Mouse (Mus musculus) hindbrain, embryonic 16.5 days (tissue): Measurements from ENCODE around the gene Arnt2. TPM values are rescaled to one million over a fixed set of nuclear protein-coding genes. Genes with fewer than 3 reads are reported as not detected.
A peak's percentile ranks its signal among the peaks of the same experiment; 100 is the strongest.

Experiments used
- ATAC-seq: fragments of 200-750 bp; cut with Nextera tagmentation; 2 replicates; pipeline ENCODE4 v1.8.0; 2017; ENCODE audit warnings: moderate TSS enrichment, moderate library complexity
- H3K27ac ChIP-seq: fragments of 300-500 bp; sonication (generic); 2 replicates; pipeline ENCODE4 v1.5.1; 2014; ENCODE audit warnings: low read depth, mild to moderate bottlenecking, control low read depth, low read length, moderate library complexity
- H3K27me3 ChIP-seq: fragments of 300-500 bp; sonication (generic); replicated peaks from 2 replicates; pipeline ENCODE4 v1.6.1; 2014; ENCODE audit warnings: low read length; ENCODE audit not compliant: control insufficient read depth, insufficient read depth
- H3K36me3 ChIP-seq: fragments of 300-500 bp; sonication (generic); 2 replicates; pipeline ENCODE4 v1.6.1; 2014; ENCODE audit warnings: mild to moderate bottlenecking, low read length, moderate library complexity, mixed read lengths; ENCODE audit not compliant: control insufficient read depth, insufficient read depth
- H3K4me1 ChIP-seq: fragments of 300-500 bp; sonication (generic); 2 replicates; pipeline ENCODE4 v1.6.1; 2014; ENCODE audit warnings: low read depth, low read length; ENCODE audit not compliant: control insufficient read depth, insufficient read depth
- H3K4me2 ChIP-seq: fragments of 300-500 bp; sonication (generic); 2 replicates; pipeline ENCODE4 v1.6.1; 2014; ENCODE audit warnings: mild to moderate bottlenecking, low read length, control low read depth, moderate library complexity
- H3K4me3 ChIP-seq: fragments of 300-500 bp; sonication (generic); 2 replicates; pipeline ENCODE4 v1.5.1; 2014; ENCODE audit warnings: mild to moderate bottlenecking, low read length, control low read depth, moderate library complexity
- H3K9ac ChIP-seq: fragments of 300-500 bp; sonication (generic); 2 replicates; pipeline ENCODE4 v1.6.1; 2014; ENCODE audit warnings: low read depth, mild to moderate bottlenecking, control low read depth, low read length, moderate library complexity
- H3K9me3 ChIP-seq: fragments of 300-500 bp; sonication (generic); 2 replicates; pipeline ENCODE4 v1.6.1; 2014; ENCODE audit warnings: mild to moderate bottlenecking, low read length, moderate library complexity; ENCODE audit not compliant: control insufficient read depth
- WGBS: fragments of 180-500 bp; shearing (Covaris S2); extraction: QIAGEN DNeasy Blood & Tissue Kit; methylation state at CpG from one replicate; pipeline ENCODE4 v1.1.7; 2014; 5-methylcytosine and 5-hydroxymethylcytosine counted together
- polyA plus RNA-seq: library from polyadenylated mRNA; unstranded; fragments of >200 nt; fragmentation: Nextera tagmentation; extraction: Ambion mirVana; gene quantifications from 2 replicates; pipeline ENCODE4 v1.2.1, GENCODE M21; 2015

Gene Arnt2
- polyA plus RNA-seq, 1 experiment from 2014 or later = 53.8 TPM

GRCm38 (mm10) chr7:84254311-84254710 is 155.7 kb downstream of the Arnt2 start:
- no peak overlapping the region for H3K4me2 ChIP-seq
- no peak overlapping the region for H3K4me3 ChIP-seq
- H3K4me1 ChIP-seq = no peaks in the 10 kb centered on the region
- H3K9me3 ChIP-seq = no peaks in the 10 kb centered on the region
- peaks cover 2% of the 10 kb centered on the region; the same call in 1 of the 2 replicates for H3K36me3 ChIP-seq
- no peak for ATAC-seq
- H3K27me3 ChIP-seq = no peaks in the 10 kb centered on the region
- H3K27ac ChIP-seq = no peak overlapping the region
- 59% methylated on average over 3 of the region's 3 CpGs for WGBS
- H3K9ac ChIP-seq = no peak overlapping the region

GRCm38 (mm10) chr7:84251667-84252066 is 158.3 kb downstream of the Arnt2 start:
- Histone ChIP-seq H3K9me3 (no peaks in the 10 kb centered on the region), H3K27ac (no peak overlapping the region), H3K27me3 (no peaks in the 10 kb centered on the region), H3K4me2 (no peak overlapping the region), H3K9ac (no peak overlapping the region), H3K4me3 (no peak overlapping the region), H3K4me1 (no peaks in the 10 kb centered on the region), H3K36me3 (no peaks in the 10 kb centered on the region)
- ATAC-seq = no peak
- 100% methylated on average over 2 of the region's 2 CpGs for WGBS

GRCm38 (mm10) chr7:84250736-84251135 is 159.2 kb downstream of the Arnt2 start:
- no peak overlapping the region for H3K27ac ChIP-seq
- no peaks in the 10 kb centered on the region for H3K9me3 ChIP-seq
- no peaks in the 10 kb centered on the region for H3K4me1 ChIP-seq
- no peaks in the 10 kb centered on the region for H3K27me3 ChIP-seq
- no peak overlapping the region for H3K4me2 ChIP-seq
- no peak for ATAC-seq
- H3K9ac ChIP-seq = no peak overlapping the region
- no peaks in the 10 kb centered on the region for H3K36me3 ChIP-seq
- H3K4me3 ChIP-seq = no peak overlapping the region
- 100% methylated on average over 2 of the region's 2 CpGs for WGBS

- Histone ChIP-seq H3K9ac (no peak overlapping the region), H3K36me3 (no peaks in the 10 kb centered on the region), H3K27me3 (no peaks in the 10 kb centered on the region), H3K4me2 (no peak overlapping the region), H3K4me1 (no peaks in the 10 kb centered on the region), H3K4me3 (no peak overlapping the region), H3K9me3 (no peaks in the 10 kb centered on the region), H3K27ac (no peak overlapping the region)
- WGBS = 72% methylated on average over 8 of the region's 8 CpGs
- no peak for ATAC-seq
Observed at GRCm38 (mm10) chr7:84249951-84250350, 160.0 kb downstream of the Arnt2 start.

- Histone ChIP-seq H3K4me2 (no peak overlapping the region), H3K27me3 (no peaks in the 10 kb centered on the region), H3K9ac (no peak overlapping the region), H3K9me3 (no peaks in the 10 kb centered on the region), H3K4me3 (no peak overlapping the region), H3K4me1 (no peaks in the 10 kb centered on the region), H3K36me3 (no peaks in the 10 kb centered on the region), H3K27ac (no peak overlapping the region)
- no peak for ATAC-seq
- WGBS = 66% methylated on average over 7 of the region's 7 CpGs
Observed at GRCm38 (mm10) chr7:84249381-84249780, 160.6 kb downstream of the Arnt2 start.

- no peaks in the 10 kb centered on the region for H3K27me3 ChIP-seq
- 65% methylated on average over 3 of the region's 3 CpGs for WGBS
Observed at GRCm38 (mm10) chr7:84247960-84248665, 161.9 kb downstream of the Arnt2 start.

GRCm38 (mm10) chr7:84246878-84247277 is 163.1 kb downstream of the Arnt2 start:
- 90% methylated on average over 5 of the region's 5 CpGs for WGBS
- ATAC-seq = no peak
- no peak overlapping the region for H3K4me2 ChIP-seq
- H3K36me3 ChIP-seq = no peaks in the 10 kb centered on the region
- no peaks in the 10 kb centered on the region for H3K4me1 ChIP-seq
- no peaks in the 10 kb centered on the region for H3K27me3 ChIP-seq
- H3K9me3 ChIP-seq = no peaks in the 10 kb centered on the region
- H3K9ac ChIP-seq = no peak overlapping the region
- no peak overlapping the region for H3K27ac ChIP-seq
- no peak overlapping the region for H3K4me3 ChIP-seq

More at GRCm38 (mm10) chr7:84247960-84248665, 161.9 kb downstream of the Arnt2 start:
- H3K4me1 ChIP-seq = no peaks in the 10 kb centered on the region
- H3K9me3 ChIP-seq = no peaks in the 10 kb centered on the region
- no peak overlapping the region for H3K4me3 ChIP-seq
- no peak overlapping the region for H3K4me2 ChIP-seq
- H3K36me3 ChIP-seq = no peaks in the 10 kb centered on the region
- ATAC-seq = peak; percentile 66
- H3K9ac ChIP-seq = no peak overlapping the region
- H3K27ac ChIP-seq = no peak overlapping the region

GRCm38 (mm10) chr7:84246093-84246492 is 163.9 kb downstream of the Arnt2 start:
- H3K4me3 ChIP-seq = no peak overlapping the region
- 72% methylated on average over 2 of the region's 2 CpGs for WGBS

GRCm38 (mm10) chr7:84240406-84240805 is 169.6 kb downstream of the Arnt2 start:
- ATAC-seq = no peak

More at GRCm38 (mm10) chr7:84246093-84246492, 163.9 kb downstream of the Arnt2 start:
- no peak overlapping the region for H3K9ac ChIP-seq
- no peaks in the 10 kb centered on the region for H3K9me3 ChIP-seq
- no peak overlapping the region for H3K4me2 ChIP-seq
- no peaks in the 10 kb centered on the region for H3K36me3 ChIP-seq
- H3K27ac ChIP-seq = no peak overlapping the region
- H3K4me1 ChIP-seq = no peaks in the 10 kb centered on the region
- no peaks in the 10 kb centered on the region for H3K27me3 ChIP-seq
- ATAC-seq = no peak

More at GRCm38 (mm10) chr7:84240406-84240805, 169.6 kb downstream of the Arnt2 start:
- H3K36me3 ChIP-seq = no peaks in the 10 kb centered on the region
- H3K4me3 ChIP-seq = no peak overlapping the region
- WGBS = 79% methylated on average over 3 of the region's 3 CpGs
- H3K27ac ChIP-seq = 0 out of 2 replicates have a peak overlapping the region, but pooled peaks have one; percentile 9
- no peak overlapping the region for H3K9ac ChIP-seq
- no peak overlapping the region for H3K4me2 ChIP-seq
- H3K9me3 ChIP-seq = no peaks in the 10 kb centered on the region
- H3K27me3 ChIP-seq = no peaks in the 10 kb centered on the region
- no peaks in the 10 kb centered on the region for H3K4me1 ChIP-seq
